Mouse (Mus musculus) MEL (cell line): ENCODE results near the gene Lhx1. TPM values are rescaled to one million over a fixed set of nuclear protein-coding genes. Genes with fewer than 3 reads are reported as not detected.

Experiments
- DNase-seq: peaks from one replicate; pipeline ENCODE4 v3.0.0; 2011; ENCODE audit warnings: low read depth, low spot score
- H3K27ac ChIP-seq: 2 replicates; pipeline ENCODE4 v1.5.1; 2012; ENCODE audit warnings: low read depth, mild to moderate bottlenecking, control low read depth, low read length, moderate library complexity; ENCODE audit not compliant: control insufficient read depth
- H3K27me3 ChIP-seq, 2 experiments: fragments of 150-350 bp in 1 of 2; sonication (generic) in 1 of 2; 2 replicates each; pipeline ENCODE4 v1.6.1; 2012; ENCODE audit warnings: low read length in 2 of 2, mild to moderate bottlenecking in 2 of 2, improper control_type of control experiment in 1 of 2, moderate library complexity in 1 of 2; ENCODE audit not compliant: insufficient read depth in 2 of 2, control insufficient read depth in 1 of 2
- H3K36me3 ChIP-seq, 2 experiments: 2 replicates each; pipeline ENCODE4 v1.6.1; 2012 to 2014; ENCODE audit warnings: low read length in 2 of 2, improper control_type of control experiment in 1 of 2, inconsistent platforms in 1 of 2, mild to moderate bottlenecking in 1 of 2; ENCODE audit not compliant: insufficient read depth in 2 of 2, control insufficient read depth in 1 of 2
- H3K4me1 ChIP-seq, 2 experiments: fragments of 150-350 bp in 1 of 2; sonication (generic) in 1 of 2; 2 replicates each; pipeline ENCODE4 v1.6.1; 2012; ENCODE audit warnings: low read length in 2 of 2, improper control_type of control experiment in 1 of 2, mild to moderate bottlenecking in 1 of 2; ENCODE audit not compliant: insufficient read depth in 2 of 2, control insufficient read depth in 1 of 2
- H3K4me3 ChIP-seq, 2 experiments: fragments of 150-350 bp in 1 of 2; sonication (generic) in 1 of 2; 2 replicates each; pipeline ENCODE4 v1.5.1; 2012; ENCODE audit warnings: low read depth in 2 of 2, low read length in 2 of 2, mild to moderate bottlenecking in 2 of 2, moderate library complexity in 2 of 2, control low read depth in 1 of 2, improper control_type of control experiment in 1 of 2; ENCODE audit not compliant: control insufficient read depth in 1 of 2, insufficient read depth in 1 of 2
- H3K79me2 ChIP-seq: 2 replicates; pipeline ENCODE4 v1.6.1; 2012; ENCODE audit warnings: mild to moderate bottlenecking, low read length, moderate library complexity; ENCODE audit not compliant: control insufficient read depth, poor library complexity, insufficient read depth
- H3K9ac ChIP-seq: 2 replicates; pipeline ENCODE4 v1.6.1; 2012; ENCODE audit warnings: low read depth, mild to moderate bottlenecking, control low read depth, low read length, moderate library complexity; ENCODE audit not compliant: control insufficient read depth, poor library complexity, severe bottlenecking
- H3K9me3 ChIP-seq: fragments of 150-350 bp; sonication (generic); replicated peaks from 2 replicates; pipeline ENCODE4 v1.6.1; 2012; ENCODE audit warnings: mild to moderate bottlenecking, low read length, improper control_type of control experiment, moderate library complexity; ENCODE audit not compliant: insufficient read depth
- CTCF ChIP-seq, 3 experiments: IDR thresholded peaks in 2 of 3; conservative IDR thresholded peaks in 1 of 3; 2 replicates each; pipeline ENCODE4 v1.5.1; 2011 to 2012; ENCODE audit warnings: low read length in 3 of 3, low read depth in 2 of 3, mild to moderate bottlenecking in 2 of 3, improper control_type of control experiment in 1 of 3, inconsistent platforms in 1 of 3, mixed read lengths in 1 of 3, moderate library complexity in 1 of 3; ENCODE audit not compliant: control insufficient read depth in 1 of 3, insufficient read depth in 1 of 3, poor library complexity in 1 of 3, severe bottlenecking in 1 of 3
- HCFC1 ChIP-seq: IDR thresholded peaks from 2 replicates; pipeline ENCODE4 v1.6.1; 2012; ENCODE audit warnings: low read depth, mild to moderate bottlenecking, inconsistent platforms, low read length, improper control_type of control experiment, moderate library complexity
- MEF2A ChIP-seq: IDR thresholded peaks from 2 replicates; pipeline ENCODE4 v1.6.1; 2014; ENCODE audit warnings: low read depth, mild to moderate bottlenecking, inconsistent platforms, low read length, improper control_type of control experiment; ENCODE audit not compliant: poor library complexity, insufficient replicate concordance, severe bottlenecking; ENCODE audit errors: extremely low read depth
- MXI1 ChIP-seq: IDR thresholded peaks from 2 replicates; pipeline ENCODE4 v1.6.1; 2011; ENCODE audit warnings: mild to moderate bottlenecking, low read depth, low read length, improper control_type of control experiment
- NRF1 ChIP-seq: IDR thresholded peaks from 2 replicates; pipeline ENCODE4 v1.6.1; 2014; ENCODE audit warnings: low read depth, mild to moderate bottlenecking, inconsistent platforms, low read length, improper control_type of control experiment, moderate library complexity; ENCODE audit not compliant: poor library complexity, insufficient read depth, severe bottlenecking
- POLR2A ChIP-seq, 2 experiments: IDR thresholded peaks; 2 replicates each; pipeline ENCODE4 v1.6.1; 2011 to 2012; ENCODE audit warnings: low read length in 2 of 2, mild to moderate bottlenecking in 2 of 2, control low read depth in 1 of 2, improper control_type of control experiment in 1 of 2, low read depth in 1 of 2, moderate library complexity in 1 of 2; ENCODE audit not compliant: control insufficient read depth in 1 of 2, insufficient read depth in 1 of 2, poor library complexity in 1 of 2
- RAD21 ChIP-seq: IDR thresholded peaks from 2 replicates; pipeline ENCODE4 v1.6.1; 2011; ENCODE audit warnings: mild to moderate bottlenecking, low read depth, low read length, improper control_type of control experiment
- RCOR1 ChIP-seq: IDR thresholded peaks from 2 replicates; pipeline ENCODE4 v1.6.1; 2012; ENCODE audit warnings: low read depth, mild to moderate bottlenecking, inconsistent platforms, low read length, improper control_type of control experiment
- SMC3 ChIP-seq: IDR thresholded peaks from 2 replicates; pipeline ENCODE4 v1.6.1; 2011; ENCODE audit warnings: low read depth, low read length, improper control_type of control experiment
- TBP ChIP-seq: IDR thresholded peaks from 2 replicates; pipeline ENCODE4 v1.8.0; 2011; ENCODE audit warnings: low read depth, low read length, improper control_type of control experiment
- TCF12 ChIP-seq: IDR thresholded peaks from 2 replicates; pipeline ENCODE4 v1.6.1; 2014; ENCODE audit warnings: low read depth, mild to moderate bottlenecking, inconsistent platforms, low read length, improper control_type of control experiment, moderate library complexity
- USF2 ChIP-seq, 2 experiments: IDR thresholded peaks; 2 replicates each; pipeline ENCODE4 v1.6.1; 2011 to 2012; ENCODE audit warnings: improper control_type of control experiment in 2 of 2, low read length in 2 of 2, borderline replicate concordance in 1 of 2, inconsistent platforms in 1 of 2, low read depth in 1 of 2, mild to moderate bottlenecking in 1 of 2; ENCODE audit not compliant: insufficient read depth in 1 of 2
- ZC3H11A ChIP-seq: IDR thresholded peaks from 2 replicates; pipeline ENCODE4 v1.6.1; 2012; ENCODE audit warnings: low read depth, mild to moderate bottlenecking, inconsistent platforms, low read length, improper control_type of control experiment
- ZKSCAN1 ChIP-seq: IDR thresholded peaks from 2 replicates; pipeline ENCODE4 v1.6.1; 2012; ENCODE audit warnings: low read depth, mild to moderate bottlenecking, inconsistent platforms, low read length, improper control_type of control experiment, moderate library complexity
- ZMIZ1 ChIP-seq: IDR thresholded peaks from 2 replicates; pipeline ENCODE4 v1.6.1; 2012; ENCODE audit warnings: low read depth, mild to moderate bottlenecking, inconsistent platforms, low read length, improper control_type of control experiment, moderate library complexity
- polyA plus RNA-seq, 2 experiments: library from polyadenylated mRNA; stranded (reverse) in 1 of 2; unstranded in 1 of 2; fragments of >175 nt in 1 of 2; fragments of >200 nt in 1 of 2; gene quantifications; 2 replicates each; pipeline versions ENCODE4 v1.2.1 to v1.2.4; 2012; ENCODE audit warnings: low replicate concordance in 2 of 2, low read depth in 1 of 2; ENCODE audit not compliant: insufficient read length in 2 of 2, insufficient read depth in 1 of 2, missing spikeins in 1 of 2
- total RNA-seq: library from RNA; depleted of rRNA; stranded (reverse); fragments of 300-350 nt; gene quantifications from 2 replicates; pipeline ENCODE4 v1.2.3, GENCODE M21; 2012

Gene Lhx1
- total and polyA plus RNA-seq, 3 experiments = not detected

DNA sequence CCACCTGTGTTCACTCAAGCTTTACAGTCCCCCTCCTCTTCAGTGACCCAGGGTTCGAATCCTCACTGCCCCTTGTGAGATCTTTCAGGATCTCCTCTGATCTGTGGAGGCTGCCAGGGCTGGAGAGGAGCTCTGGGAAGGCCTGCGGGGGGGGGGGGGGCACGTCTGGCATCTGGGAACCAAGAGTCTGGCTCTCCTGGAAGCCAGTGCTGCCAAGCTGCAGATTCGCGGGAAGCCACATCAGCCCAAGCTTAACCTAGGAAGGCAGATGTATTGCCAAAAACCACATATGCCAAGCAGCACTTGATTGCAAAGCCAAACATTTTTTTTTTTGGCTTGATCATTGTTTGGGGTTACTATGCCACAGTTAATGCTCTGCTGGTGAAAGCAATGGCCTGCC, 36.2 kb upstream of the Lhx1 start:
- H3K79me2 ChIP-seq = no peaks in the 10 kb centered on the region
- no peaks in the 10 kb centered on the region for H3K4me1 ChIP-seq
- no peaks in the 10 kb centered on the region for H3K36me3 ChIP-seq
- H3K9me3 ChIP-seq = no peaks in the 10 kb centered on the region
- no peak overlapping the region for H3K9ac ChIP-seq
- H3K27ac ChIP-seq = no peak overlapping the region
- no peak overlapping the region for H3K4me3 ChIP-seq
- TF ChIP-seq USF2 (IDR thresholded peaks at IDR 0.05; ENCODE audit: borderline replicate concordance in 1 of 2, insufficient read depth in 1 of 2, low read depth in 1 of 2, low read length in 2 of 2) = no peak
- TF ChIP-seq TBP = no peak
- no peak for TF ChIP-seq RAD21
- no peak for TF ChIP-seq POLR2A (IDR thresholded peaks at IDR 0.05; ENCODE audit: control insufficient read depth in 1 of 2, insufficient read depth in 1 of 2, low read depth in 1 of 2, low read length in 2 of 2, poor library complexity in 1 of 2)
- TF ChIP-seq MEF2A = no peak
- no peak for TF ChIP-seq RCOR1
- no peak for TF ChIP-seq TCF12
- no peak for TF ChIP-seq MXI1
- TF ChIP-seq SMC3 = no peak
- TF ChIP-seq CTCF (IDR thresholded peaks at IDR 0.05 in 2 of 3, conservative IDR thresholded peaks at IDR 0.05 in 1 of 3; ENCODE audit: control insufficient read depth in 1 of 3, insufficient read depth in 1 of 3, low read depth in 2 of 3, low read length in 3 of 3, poor library complexity in 1 of 3, severe bottlenecking in 1 of 3) = no peak
- TF ChIP-seq ZMIZ1 = no peak
- no peak for TF ChIP-seq HCFC1
- TF ChIP-seq ZC3H11A = no peak
- no peak for TF ChIP-seq ZKSCAN1
- no peak for TF ChIP-seq NRF1
- peaks cover 3 to 6% of the 10 kb centered on the region in 2 experiments for H3K27me3 ChIP-seq
- DNase-seq = no peak

DNA sequence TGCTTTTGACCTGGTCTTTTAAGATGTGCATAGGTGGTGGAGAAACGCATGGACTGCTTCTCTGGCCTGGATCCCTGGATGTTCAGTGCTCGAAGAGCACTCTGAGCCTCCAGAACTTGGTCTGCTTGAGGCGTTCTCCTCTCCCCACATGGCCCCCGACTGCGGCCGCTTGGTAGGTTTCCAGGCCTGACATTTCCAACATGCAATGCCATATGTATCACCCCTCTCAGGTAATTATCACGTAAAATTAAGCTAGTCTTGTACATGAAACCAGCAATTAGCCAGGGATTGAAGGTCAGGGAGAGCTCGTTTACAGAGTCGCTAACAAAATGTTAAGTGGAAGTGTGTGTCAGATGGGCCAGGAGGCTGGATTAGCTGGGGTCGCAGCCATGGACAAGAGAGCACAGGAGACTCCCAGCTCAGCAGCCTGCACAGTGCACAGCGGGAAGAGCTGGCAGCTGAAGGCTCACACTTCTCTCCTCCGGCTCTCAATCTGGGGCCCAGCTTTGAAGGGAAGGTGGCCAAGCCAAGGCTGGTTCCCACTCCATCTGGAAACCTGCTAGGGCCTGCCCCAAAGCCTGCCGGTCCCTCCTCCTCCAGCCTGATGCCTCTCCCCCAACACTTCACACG, 28.6 kb upstream of the Lhx1 start:
- H3K4me1 ChIP-seq = no peaks in the 10 kb centered on the region
- H3K27ac ChIP-seq = no peak overlapping the region
- peaks cover 6 to 18% of the 10 kb centered on the region in 2 experiments for H3K27me3 ChIP-seq
- no peak overlapping the region for H3K4me3 ChIP-seq
- H3K9me3 ChIP-seq = no peaks in the 10 kb centered on the region
- DNase-seq = no peak
- no peak overlapping the region for H3K9ac ChIP-seq
- TF ChIP-seq POLR2A (IDR thresholded peaks at IDR 0.05; ENCODE audit: control insufficient read depth in 1 of 2, insufficient read depth in 1 of 2, low read depth in 1 of 2, low read length in 2 of 2, poor library complexity in 1 of 2) = no peak
- H3K79me2 ChIP-seq = no peaks in the 10 kb centered on the region
- no peaks in the 10 kb centered on the region for H3K36me3 ChIP-seq
